Mouse (Mus musculus) gonadal fat pad, adult 2 months (tissue): ENCODE measurements around the gene Dynll1. TPM values are rescaled to one million over a fixed set of nuclear protein-coding genes. Genes with fewer than 3 reads are reported as not detected.

Source experiments
- DNase-seq: peaks from one replicate; pipeline ENCODE4 v3.0.0-alpha.2; 2012; ENCODE audit warnings: low read depth
- polyA plus RNA-seq: library from polyadenylated mRNA; depleted of rRNA; stranded (reverse); fragments of >200 nt; gene quantifications from 2 replicates; pipeline ENCODE4 v1.2.3, GENCODE M21; 2012; rRNA removed

Gene Dynll1
- polyA plus RNA-seq, 1 experiment, result 125 TPM

DNA sequence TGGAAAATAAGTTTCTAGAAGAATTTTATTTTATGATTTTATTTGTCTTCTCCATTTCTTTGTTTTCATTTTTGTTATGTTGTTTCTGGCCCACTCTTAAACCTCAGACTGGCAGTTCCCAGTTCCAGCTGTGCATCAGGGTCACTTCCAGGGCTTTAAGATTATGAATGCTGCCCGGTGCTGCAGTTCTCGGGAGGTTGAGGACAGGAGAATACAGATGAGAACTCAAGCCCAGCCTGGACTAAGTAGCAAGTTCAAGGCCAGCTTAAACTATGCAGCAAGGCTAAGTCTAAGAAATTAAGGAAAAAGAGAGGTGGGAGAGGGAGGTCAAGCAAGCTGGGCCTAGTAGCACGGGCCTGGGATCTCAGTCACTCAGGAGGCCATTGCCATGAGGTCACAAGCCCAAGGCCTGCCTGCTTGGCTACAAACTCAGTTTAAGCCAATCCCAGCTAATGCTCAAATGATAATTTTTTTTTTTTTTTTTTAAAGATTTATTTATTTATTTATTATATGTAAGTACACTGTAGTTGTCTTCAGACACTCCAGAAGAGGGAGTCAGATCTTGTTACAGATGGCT lies 33.2 kb downstream of the Dynll1 start:
- no peak for DNase-seq

DNA sequence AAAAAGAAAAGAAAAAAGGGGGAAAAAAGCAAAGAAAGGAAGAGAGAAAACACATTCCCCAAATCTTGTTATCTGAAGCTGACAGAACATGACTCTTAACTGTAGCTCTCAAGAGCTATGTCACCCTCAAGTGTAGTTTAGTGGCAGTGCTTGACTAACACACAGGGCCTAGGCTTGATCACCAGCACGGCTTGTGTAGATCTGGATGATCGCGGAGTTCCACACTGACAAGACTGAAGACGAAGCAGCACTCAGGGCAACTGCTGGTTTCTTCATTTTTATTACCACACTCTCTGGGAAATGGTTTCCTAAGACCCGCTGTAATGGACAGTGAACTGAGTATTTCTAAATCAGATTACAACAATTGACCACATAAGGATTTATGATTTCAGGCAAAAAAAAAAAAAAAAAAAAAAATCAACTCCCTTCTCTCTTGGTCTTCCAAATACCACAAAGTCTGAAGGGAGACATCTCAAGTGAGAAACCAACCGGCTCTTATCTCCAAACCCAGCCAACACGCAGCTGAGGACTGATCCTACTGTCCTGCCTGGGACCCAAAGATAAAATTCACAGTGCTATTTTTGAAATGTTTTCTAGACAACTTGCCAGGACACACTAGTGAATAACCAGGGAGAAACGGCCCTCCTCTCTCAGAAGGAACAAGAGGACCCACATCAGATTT lies 33.9 kb downstream of the Dynll1 start:
- no peak for DNase-seq

DNA sequence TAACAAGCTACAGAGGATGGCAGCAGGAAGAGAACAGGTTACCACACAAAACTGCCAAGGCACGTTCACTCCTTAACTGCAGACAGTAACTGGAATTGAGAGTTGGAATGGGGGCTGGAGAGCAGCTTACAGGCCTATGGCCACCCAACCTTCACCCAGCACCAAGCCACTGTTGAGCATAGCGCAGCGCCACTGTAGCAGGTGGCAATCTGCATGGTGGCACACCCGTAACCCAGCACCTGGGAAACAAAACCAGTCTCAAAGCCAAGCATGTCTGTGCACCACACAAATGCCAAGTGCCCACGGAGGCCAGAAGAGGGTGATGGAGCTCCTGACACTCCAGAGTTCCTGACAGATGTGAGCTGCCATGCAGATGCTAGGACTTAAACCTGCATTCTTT lies 34.5 kb downstream of the Dynll1 start:
- no peak for DNase-seq

DNA sequence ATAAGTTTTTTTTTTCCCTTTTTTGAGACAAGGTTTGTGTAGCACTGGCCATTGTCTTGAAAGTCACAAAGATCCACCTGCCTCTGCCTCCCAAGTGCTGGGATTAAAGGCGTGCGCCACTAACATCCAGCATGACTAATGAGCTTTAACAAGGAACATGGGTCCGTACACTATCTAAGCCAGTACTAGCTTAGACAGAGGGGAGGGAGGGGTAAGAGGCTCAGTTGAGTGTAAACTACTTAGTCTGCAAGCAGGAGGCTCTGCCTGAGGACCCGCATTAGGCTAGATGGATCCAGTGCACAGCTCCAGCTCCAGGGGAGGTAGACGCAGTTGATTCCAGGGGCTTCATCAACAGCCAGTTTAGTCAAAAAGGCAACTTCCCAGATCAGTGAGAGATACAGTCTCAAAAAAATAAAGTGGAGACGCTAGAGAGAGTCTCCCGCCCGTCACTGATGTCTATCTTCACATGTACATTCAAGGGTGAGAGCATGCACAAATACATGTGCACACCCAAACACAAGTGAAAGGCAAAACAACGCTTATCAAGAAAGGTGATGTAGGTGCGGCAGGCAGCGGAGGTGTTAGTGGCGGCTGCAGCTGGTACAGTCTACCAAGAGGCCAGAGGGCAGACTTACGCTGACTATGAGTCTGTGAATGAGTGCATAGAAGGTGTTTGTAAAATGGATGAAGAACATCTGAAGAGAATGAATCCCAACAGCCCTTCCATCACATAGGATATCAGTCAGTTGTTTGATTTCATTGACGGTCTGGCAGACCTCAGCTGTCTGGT lies 38.1 kb downstream of the Dynll1 start:
- no peak for DNase-seq

DNA sequence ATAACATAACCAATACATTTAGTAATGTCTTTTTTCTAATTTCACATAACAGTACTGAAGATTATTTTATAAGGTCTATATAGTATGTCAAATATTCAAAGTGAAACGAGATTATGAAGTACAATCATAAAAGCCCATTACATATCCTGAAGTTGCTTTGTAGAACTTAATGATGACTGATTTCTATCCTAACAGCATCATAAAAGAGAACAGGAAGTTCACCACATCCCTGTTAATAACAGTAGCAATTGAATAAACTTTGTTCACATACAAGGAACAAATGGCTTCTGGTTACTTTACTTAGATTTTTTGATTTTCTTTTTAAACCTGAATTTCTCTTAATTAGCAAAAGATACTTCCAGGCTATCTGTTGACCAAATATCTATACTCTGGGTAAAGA lies 38.9 kb downstream of the Dynll1 start:
- no peak for DNase-seq

DNA sequence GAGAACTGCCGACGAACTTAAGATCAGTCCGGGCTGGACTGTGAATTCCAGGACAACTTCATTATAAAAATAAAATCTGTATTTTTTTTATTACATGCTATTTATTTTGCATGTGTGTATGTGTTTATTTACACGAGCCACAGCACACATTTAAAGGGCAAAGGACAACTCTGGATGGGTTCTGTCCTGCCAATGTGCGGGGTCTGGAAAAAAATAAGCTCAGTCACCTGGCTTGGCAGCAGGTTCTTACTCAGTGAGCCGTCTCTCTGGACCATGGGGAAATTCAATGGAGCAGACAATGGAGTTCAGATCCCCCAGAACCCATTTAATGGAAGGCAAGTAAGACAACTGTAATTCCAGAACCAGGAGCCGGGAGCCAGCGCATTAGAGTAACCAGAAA lies 39.7 kb downstream of the Dynll1 start:
- no peak for DNase-seq

DNA sequence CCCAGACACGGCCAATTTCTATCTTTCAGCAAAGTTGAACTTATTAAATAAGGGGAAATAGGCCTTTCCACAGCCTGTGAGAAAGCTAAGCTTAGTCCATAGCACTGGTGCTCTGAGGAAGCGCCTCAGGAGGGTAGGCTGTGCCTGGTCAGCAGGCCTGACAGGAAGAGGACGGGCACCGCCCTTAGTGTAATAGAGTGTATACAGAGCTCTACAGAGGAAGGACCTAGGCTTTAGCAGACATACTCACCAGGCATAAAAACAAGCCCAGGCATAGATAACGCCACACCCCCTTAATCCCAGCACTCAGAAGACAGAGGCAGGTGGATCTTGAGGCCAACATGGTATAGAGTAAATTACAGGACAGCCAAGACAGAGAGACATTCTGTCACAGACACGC lies 40.4 kb downstream of the Dynll1 start:
- DNase-seq, result no peak

DNA sequence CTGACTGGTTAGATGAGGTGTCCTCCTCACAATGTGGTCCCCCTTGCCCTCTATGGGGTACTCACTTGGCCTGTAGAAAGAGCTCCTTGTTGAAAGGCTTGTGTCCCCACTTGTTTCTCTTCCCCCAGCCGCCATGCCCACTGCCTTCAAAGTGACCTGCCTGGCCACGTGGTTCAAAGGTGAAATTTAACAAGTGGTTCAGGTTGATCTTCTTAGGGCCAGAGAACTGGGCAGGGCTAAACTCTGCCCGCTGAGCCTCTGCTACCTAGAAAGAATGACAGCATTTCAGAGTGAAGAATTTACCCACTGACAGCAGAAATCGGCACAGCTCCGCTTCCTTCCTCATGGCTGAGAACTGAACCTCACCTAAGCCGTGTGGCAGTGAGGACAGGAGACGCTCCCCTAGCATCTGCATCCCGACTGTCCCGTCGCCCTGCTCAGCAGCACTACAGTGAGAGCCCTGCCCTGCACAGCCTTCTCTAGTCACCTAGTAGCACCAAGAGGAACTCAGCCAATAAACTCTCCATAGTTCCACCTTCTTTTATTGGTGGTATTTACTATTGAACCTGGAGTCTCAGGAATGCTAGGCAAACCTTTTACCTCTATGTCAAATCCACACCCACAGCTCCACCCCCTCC lies 43.8 kb downstream of the Dynll1 start:
- no peak for DNase-seq

DNA sequence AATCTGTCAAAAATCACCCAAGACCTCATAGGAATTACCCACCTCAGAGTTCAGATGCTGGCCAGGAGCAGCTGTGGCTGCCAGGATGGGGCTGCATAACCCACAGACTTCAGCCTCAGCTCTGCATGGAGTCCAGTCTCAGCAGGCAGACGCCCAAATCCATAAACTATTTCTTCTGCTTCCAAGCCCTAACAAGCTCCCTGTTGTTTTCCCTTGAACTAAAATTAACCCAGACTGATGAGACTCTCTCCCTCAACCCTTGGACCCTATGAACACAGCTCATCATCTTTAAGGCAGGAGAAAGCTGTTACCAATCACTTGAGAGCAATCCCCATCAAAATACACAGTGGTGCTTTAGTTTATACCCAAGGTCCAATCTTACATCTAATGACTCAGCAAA lies 45.3 kb downstream of the Dynll1 start:
- no peak for DNase-seq

Other genes starting within 250 kb of the Dynll1 start
- gene Gm10401, start 202.7 kb downstream of the Dynll1 start, polyA plus RNA-seq, result 0.30 TPM in 1 of 2 replicates, not detected in the other
- gene Acads, start 181.7 kb downstream of the Dynll1 start, polyA plus RNA-seq, result 107 and 151 TPM in 2 replicates
- 78.3 and 91.3 TPM in 2 replicates for gene Unc119b, start 166.0 kb downstream of the Dynll1 start, polyA plus RNA-seq
- gene Mlec, start 142.8 kb downstream of the Dynll1 start, polyA plus RNA-seq, result 138 and 166 TPM in 2 replicates
- 2.4 and 3.3 TPM in 2 replicates for gene Cabp1, start 106.6 kb downstream of the Dynll1 start, polyA plus RNA-seq
- gene Pop5, start 65.2 kb downstream of the Dynll1 start, polyA plus RNA-seq, result 108 and 125 TPM in 2 replicates
- 162 and 183 TPM in 2 replicates for gene Rnf10, start 28.1 kb downstream of the Dynll1 start, polyA plus RNA-seq
- gene Coq5, start 21.3 kb downstream of the Dynll1 start, polyA plus RNA-seq, result 15.4 and 15.5 TPM in 2 replicates
- gene Srsf9, start 26.2 kb upstream of the Dynll1 start, polyA plus RNA-seq, result 40.3 and 55.6 TPM in 2 replicates
- 12.4 and 14.3 TPM in 2 replicates for gene Gatc, start 40.2 kb upstream of the Dynll1 start, polyA plus RNA-seq
- 19.1 and 28.7 TPM in 2 replicates for gene Triap1, start 40.2 kb upstream of the Dynll1 start, polyA plus RNA-seq
- gene Cox6a1, start 48.0 kb upstream of the Dynll1 start, polyA plus RNA-seq, result 1,933 and 1,974 TPM in 2 replicates
- 1.5 and 2.2 TPM in 2 replicates for gene Msi1, start 128.6 kb upstream of the Dynll1 start, polyA plus RNA-seq
- 0.29 and 0.42 TPM in 2 replicates for gene Pla2g1b, start 165.3 kb upstream of the Dynll1 start, polyA plus RNA-seq
- gene Sirt4, start 183.7 kb upstream of the Dynll1 start, polyA plus RNA-seq, result 44.3 and 51.1 TPM in 2 replicates
- 97.9 and 102 TPM in 2 replicates for gene Pxn, start 205.7 kb upstream of the Dynll1 start, polyA plus RNA-seq